Mouse (Mus musculus): ENCODE data around the gene Nab1. TPM values are rescaled to one million over a fixed set of nuclear protein-coding genes. Genes with fewer than 3 reads are reported as not detected.

Gene Nab1
- polyA plus RNA-seq (2012; rRNA removed; ENCODE audit: low replicate concordance): 3.2 and 4.0 TPM in 2 replicates

DNA sequence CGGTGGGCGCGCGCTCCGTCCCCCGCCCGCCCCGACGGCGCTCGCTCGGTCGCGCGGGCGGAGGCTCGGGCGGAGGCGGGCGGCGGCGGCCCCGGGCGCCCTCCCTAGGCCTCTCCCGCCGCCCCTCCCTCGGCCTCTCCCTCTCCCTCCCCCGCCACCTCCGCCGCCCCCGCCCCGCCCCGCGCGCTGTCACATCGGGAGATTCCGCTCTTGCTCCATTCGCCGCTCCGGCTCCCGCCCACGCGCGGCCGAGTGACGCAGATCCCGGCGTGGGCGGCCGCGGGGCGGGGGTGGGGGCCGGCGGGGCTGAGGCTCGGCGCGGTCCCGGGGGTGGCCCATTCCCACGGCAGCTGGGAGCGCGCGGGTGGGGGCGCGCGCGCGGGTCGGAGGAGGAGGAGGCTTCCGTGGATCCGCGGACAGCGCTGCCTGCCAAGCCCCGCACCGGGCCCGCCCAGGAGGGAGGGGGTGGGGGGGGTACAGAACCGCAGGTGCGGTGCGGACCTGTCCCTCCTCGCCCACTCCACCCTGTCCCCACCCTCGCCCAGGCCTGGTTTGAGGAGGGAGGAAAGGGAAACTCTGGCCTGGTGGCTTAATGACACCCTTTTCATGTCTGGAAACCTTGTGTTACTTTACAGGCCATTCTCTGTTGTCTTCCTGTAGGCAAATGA lies at the start of gene Nab1:
Gene Nab1, minus strand, starts transcription at position 366 of the 668 bp plus-strand sequence.

Other genes starting within 250 kb of the Nab1 start
- 1.6 and 2.0 TPM in 2 replicates for gene Nemp2, start 130.0 kb upstream of the Nab1 start, polyA plus RNA-seq (2012; rRNA removed; ENCODE audit: low replicate concordance)
- 8.0 and 11.0 TPM in 2 replicates for gene Mfsd6, start 226.8 kb upstream of the Nab1 start, polyA plus RNA-seq (2012; rRNA removed; ENCODE audit: low replicate concordance)

All from duodenum, adult 2 months (tissue).